Mouse (Mus musculus): ENCODE data around the gene Frat2. TPM values are rescaled to one million over a fixed set of nuclear protein-coding genes. Genes with fewer than 3 reads are reported as not detected.
A peak's percentile ranks its signal among the peaks of the same experiment; 100 is the strongest.

Frat2 gene
- polyA plus RNA-seq, 1 experiment from 2014 or later: 17.1 TPM

DNA sequence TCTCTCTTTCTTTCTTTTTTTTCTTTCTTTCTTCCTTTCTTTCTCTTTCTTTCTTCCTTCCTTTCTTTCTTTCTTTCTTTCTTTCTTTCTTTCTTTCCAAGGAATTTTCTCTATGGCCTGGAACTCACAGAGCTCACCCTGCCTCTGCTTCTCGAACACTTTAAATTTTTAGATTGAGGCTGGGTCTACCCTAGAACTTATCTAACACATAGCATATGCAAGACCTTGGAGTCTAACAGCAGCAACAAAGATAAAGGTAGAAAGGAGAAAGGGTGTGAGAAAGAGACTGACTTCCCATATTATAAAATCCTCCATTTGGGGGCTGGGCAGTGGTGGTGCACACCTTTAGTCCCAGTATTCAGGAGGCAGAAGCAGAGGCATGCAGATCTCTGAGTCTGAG is 25.3 kb downstream of the Frat2 start:
- CTCF ChIA-PET: no interaction called here
- no peak for TF ChIP-seq CTCF (IDR thresholded peaks at IDR 0.05)
- in situ Hi-C loops (cut with MboI; ENCODE audit: low pct_unique_long_range_greater_than_20kb): no loop called here
- ATAC-seq (no peak), DNase-seq (ENCODE audit: low read depth, low spot score) (no peak)
- POLR2A ChIA-PET: interaction anchor here (0.6 to 0.7 kb wide), 2 partner anchors 8 to 563 kb away, joined by 3 read pairs; no protein-coding TSS in a partner anchor
- H3K27me3 ChIP-seq: peaks cover 37% of the 10 kb centered on the region

DNA sequence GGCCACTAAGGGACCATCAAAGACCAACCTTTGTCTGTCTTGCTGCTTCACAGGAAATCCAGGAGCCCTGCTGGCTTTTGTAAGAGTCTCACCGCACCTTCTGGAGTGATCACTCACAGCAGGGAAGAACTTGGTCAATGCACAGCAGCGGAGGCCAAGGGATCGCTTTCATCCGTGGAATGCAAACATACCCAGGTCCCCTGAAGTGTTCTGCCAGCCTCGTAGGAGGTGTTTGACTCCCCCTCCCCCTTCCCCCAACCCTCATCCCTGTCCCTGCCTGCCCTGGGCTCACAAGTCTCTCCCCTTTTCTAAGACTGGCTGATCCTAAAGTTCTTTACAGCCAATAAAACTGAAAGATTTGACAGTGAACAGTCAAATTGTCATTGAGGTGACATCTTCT is 26.5 kb downstream of the Frat2 start:
- no peak for DNase-seq (ENCODE audit: low read depth, low spot score)
- in situ Hi-C loops (cut with MboI; ENCODE audit: low pct_unique_long_range_greater_than_20kb): no loop called here
- peaks cover 37% of the 10 kb centered on the region for H3K27me3 ChIP-seq
- CTCF ChIA-PET: no interaction called here
- ATAC-seq: no peak
- POLR2A ChIA-PET: interaction anchor here (0.5 kb wide), 1 partner anchor 8 kb away, joined by 3 read pairs; no protein-coding TSS in a partner anchor
- no peak for TF ChIP-seq CTCF (IDR thresholded peaks at IDR 0.05)

DNA sequence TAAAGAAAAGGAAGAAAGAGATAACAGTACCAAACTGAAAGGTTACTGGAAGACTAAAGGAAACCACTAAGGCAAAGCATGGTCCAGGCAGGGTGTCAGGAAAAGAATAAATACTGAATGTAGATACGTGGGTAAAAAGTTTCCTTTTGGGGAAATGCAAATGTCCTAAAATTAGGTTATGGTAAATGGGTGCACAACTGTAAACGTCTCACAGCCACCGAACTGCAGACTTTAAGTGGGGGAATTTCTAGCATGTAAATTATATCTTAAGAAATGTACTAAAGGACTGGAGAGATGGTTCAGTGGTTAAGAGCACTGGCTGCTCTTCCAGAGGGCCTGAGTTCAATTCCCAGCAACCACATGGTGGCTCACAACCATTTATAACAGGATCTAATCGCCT is 29.2 kb downstream of the Frat2 start:
- no peak for TF ChIP-seq CTCF (IDR thresholded peaks at IDR 0.05)
- CTCF ChIA-PET: no interaction called here
- DNase-seq (ENCODE audit: low read depth, low spot score) (no peak), ATAC-seq (no peak)
- POLR2A ChIA-PET: no interaction called here
- in situ Hi-C loops (cut with MboI; ENCODE audit: low pct_unique_long_range_greater_than_20kb): no loop called here
- peaks cover 28% of the 10 kb centered on the region for H3K27me3 ChIP-seq

DNA sequence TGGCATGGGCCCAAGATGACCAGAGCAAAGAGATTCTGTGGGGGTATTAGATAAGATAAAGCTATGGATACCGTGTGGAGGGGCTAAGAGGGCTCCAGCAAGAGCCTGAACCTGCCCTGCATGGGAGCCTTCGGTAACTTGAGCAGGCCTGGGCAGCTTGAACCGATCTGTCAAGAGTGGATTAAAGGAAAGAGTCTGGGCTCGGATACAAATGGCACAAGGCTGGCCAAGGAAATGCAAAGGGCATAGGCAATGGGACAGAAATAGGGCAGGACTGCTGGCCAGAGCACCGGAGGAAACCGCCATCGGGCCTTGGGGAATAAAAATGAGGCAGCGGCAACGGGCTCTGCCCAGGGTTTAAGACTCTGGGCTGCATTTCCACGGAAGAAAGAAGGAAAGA is 30.6 kb downstream of the Frat2 start:
- CTCF ChIA-PET: no interaction called here
- H3K27me3 ChIP-seq: peaks cover 23% of the 10 kb centered on the region
- in situ Hi-C loops (cut with MboI; ENCODE audit: low pct_unique_long_range_greater_than_20kb): no loop called here
- no peak for ATAC-seq
- POLR2A ChIA-PET: no interaction called here
- DNase-seq (ENCODE audit: low read depth, low spot score): no peak
- no peak for TF ChIP-seq CTCF (IDR thresholded peaks at IDR 0.05)

DNA sequence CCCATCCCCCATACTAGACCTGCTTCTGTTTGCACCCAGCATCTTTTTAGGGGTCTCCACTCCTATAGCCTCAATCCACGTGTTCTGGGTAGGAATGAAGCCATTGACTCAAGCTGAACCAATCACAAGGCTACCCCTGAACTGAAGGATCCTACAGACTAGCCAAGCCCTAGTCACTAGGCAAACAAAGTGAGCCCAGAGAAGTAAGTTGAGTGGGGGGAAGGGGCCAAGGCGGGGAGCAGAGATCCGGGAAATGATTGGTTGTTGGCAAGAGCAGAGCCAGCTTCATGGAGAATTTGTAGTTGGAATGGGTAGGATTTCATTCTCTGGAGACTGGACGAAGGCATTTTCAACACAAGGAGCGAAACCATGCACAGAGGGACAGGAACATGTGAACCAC is 31.0 kb downstream of the Frat2 start:
- CTCF ChIA-PET: no interaction called here
- POLR2A ChIA-PET: no interaction called here
- DNase-seq (ENCODE audit: low read depth, low spot score) (no peak), ATAC-seq (no peak)
- in situ Hi-C loops (cut with MboI; ENCODE audit: low pct_unique_long_range_greater_than_20kb): no loop called here
- TF ChIP-seq CTCF (IDR thresholded peaks at IDR 0.05): no peak
- peaks cover 22% of the 10 kb centered on the region for H3K27me3 ChIP-seq

DNA sequence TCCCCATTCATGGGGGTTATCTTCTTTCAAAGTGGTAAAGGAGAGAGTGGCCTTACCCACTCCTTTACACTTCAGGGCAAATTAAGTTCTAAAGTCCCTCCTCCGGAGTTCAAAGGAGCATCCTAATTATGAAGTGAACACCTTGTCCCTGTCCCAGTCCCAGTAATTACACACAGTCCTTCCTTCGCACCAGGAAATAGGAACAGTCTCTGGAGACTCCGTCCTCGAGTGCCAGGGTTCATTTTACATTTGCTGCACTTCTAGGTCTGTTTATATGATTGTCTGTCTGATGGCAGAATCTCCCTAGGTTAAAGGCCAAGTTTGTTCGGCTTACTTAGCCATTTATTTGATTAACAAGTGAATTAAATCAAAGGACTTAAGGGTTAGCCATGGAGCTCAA is 31.5 kb downstream of the Frat2 start:
- in situ Hi-C loops (cut with MboI; ENCODE audit: low pct_unique_long_range_greater_than_20kb): no loop called here
- ChIA-PET CTCF (no interaction called here), POLR2A (no interaction called here)
- DNase-seq (ENCODE audit: low read depth, low spot score) (no peak), ATAC-seq (no peak)
- H3K27me3 ChIP-seq: peaks cover 22% of the 10 kb centered on the region
- TF ChIP-seq CTCF (IDR thresholded peaks at IDR 0.05): no peak

DNA sequence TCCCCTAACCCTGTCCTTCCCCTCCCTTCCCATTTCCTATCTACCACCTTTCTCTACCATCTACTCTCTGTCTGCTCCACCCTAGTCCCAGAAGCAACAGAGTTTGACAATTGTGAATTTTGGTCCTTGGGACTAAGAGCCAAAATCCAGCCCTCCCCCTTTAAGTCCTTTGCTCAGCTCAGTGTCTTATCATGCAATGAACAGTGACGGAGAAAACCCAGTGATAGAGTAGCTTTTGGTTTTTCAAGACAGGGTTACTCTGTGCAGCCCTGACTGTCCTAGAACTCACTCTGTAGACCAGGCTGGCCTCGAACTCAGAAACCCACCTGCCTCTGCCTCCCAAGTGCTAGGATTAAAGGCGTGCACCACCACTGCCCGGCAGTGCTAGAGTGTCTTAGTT is 34.6 kb downstream of the Frat2 start:
- no peak for DNase-seq (ENCODE audit: low read depth, low spot score)
- ATAC-seq: no peak
- CTCF ChIA-PET: interaction anchor here (1.1 kb wide), 1 partner anchor 10 kb away, joined by 4 read pairs; no protein-coding TSS in a partner anchor
- peaks cover 12% of the 10 kb centered on the region for H3K27me3 ChIP-seq
- in situ Hi-C loops (cut with MboI; ENCODE audit: low pct_unique_long_range_greater_than_20kb): no loop called here
- TF ChIP-seq CTCF (IDR thresholded peaks at IDR 0.05): no peak
- POLR2A ChIA-PET: no interaction called here

DNA sequence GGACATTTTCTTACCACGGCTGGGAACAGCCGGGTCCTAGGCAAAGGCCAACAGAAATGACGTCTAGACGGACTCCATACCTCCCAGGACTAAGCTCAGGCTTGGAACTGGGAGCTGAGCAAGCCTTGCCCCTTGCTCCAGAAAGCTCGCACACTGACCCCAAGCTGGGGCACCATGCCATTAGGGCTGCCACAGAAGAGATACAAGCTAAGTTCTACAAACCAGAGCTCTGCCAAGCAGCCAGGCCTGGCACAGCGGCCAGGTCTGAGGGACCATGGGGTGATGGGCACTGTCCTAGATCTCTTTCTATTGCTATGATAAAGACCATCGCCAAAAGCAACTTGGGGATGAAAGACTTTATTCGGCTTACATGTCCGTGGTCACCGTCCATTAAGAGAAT is 35.4 kb downstream of the Frat2 start:
- TF ChIP-seq CTCF (IDR thresholded peaks at IDR 0.05): no peak
- H3K27me3 ChIP-seq: peaks cover 18% of the 10 kb centered on the region
- POLR2A ChIA-PET: no interaction called here
- DNase-seq (ENCODE audit: low read depth, low spot score) (no peak), ATAC-seq (no peak)
- CTCF ChIA-PET: interaction anchor here (1.1 kb wide), 1 partner anchor 9 kb away, joined by 4 read pairs; no protein-coding TSS in a partner anchor
- in situ Hi-C loops (cut with MboI; ENCODE audit: low pct_unique_long_range_greater_than_20kb): no loop called here

DNA sequence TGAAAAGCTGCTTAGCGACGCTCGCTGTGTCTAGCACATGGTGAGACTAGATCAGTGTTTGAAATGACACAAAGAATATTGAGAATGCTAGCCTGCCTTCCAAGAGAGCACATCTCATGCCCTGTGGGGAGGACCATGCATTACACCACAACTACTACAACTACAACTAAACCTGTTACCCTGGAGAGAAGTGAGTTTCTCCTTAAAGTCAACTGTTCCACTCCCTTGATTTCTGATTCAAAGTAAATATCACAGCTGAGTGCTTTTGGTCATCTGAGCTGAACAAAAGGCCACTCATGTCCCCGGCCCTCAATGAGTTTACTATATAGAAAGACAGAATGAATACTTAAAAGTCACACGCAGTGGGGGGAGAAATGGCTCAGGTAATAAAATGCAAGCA is 37.9 kb downstream of the Frat2 start:
- no peak for TF ChIP-seq CTCF (IDR thresholded peaks at IDR 0.05)
- ChIA-PET POLR2A (no interaction called here), CTCF (no interaction called here)
- DNase-seq (ENCODE audit: low read depth, low spot score): no peak
- no peak for ATAC-seq
- peaks cover 29% of the 10 kb centered on the region for H3K27me3 ChIP-seq
- in situ Hi-C loops (cut with MboI; ENCODE audit: low pct_unique_long_range_greater_than_20kb): no loop called here

DNA sequence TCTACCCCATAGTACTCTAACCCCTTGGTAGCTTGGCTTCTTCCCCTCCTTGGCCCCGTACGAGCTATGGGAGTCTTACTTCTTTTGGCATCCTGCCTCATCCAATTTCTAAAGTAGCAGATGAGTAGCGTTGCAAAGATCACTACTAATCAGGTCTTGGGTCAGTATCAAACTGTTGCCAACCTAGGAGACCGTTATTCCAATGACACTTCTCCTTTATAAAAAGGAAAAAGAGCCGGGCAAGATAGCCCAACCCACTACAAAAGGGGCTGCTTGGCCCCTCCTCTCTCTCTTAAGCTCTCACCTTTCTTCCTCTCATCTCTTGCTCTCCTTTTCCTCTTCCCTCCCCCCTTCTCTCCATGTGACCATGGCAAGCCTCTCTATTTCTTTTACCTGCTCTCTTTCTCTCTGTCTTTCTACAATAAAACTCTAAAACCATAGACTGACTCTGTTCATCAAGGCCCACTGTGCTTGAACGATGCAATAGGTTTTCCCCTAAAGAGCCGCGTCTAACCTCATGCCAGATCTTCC is 39.8 kb downstream of the Frat2 start:
- DNase-seq (ENCODE audit: low read depth, low spot score) (no peak), ATAC-seq (no peak)
- POLR2A ChIA-PET: no interaction called here
- in situ Hi-C loops (cut with MboI; ENCODE audit: low pct_unique_long_range_greater_than_20kb): no loop called here
- CTCF ChIA-PET: no interaction called here
- peaks cover 29% of the 10 kb centered on the region for H3K27me3 ChIP-seq
- no peak for TF ChIP-seq CTCF (IDR thresholded peaks at IDR 0.05)

DNA sequence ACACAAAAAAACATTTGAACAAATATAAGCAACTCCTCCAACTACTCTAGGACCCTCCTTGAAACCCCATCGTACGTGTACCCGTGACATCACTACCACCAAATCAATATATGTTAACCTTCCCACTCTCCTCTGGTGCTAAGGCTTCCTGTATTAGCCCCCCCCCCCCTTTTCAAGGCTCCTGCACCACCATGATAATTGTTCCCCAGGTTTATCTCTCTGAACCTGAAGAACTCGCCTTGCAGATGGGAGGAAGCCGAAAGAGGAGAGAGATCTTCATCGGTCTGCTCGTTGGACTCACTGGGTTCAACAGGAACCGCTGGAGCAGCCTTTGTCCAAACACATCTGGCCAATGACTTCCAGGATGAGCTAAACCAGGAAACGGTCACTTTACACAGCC is 40.4 kb downstream of the Frat2 start:
- DNase-seq (ENCODE audit: low read depth, low spot score): no peak
- H3K27me3 ChIP-seq: peaks cover 22% of the 10 kb centered on the region
- POLR2A ChIA-PET: no interaction called here
- in situ Hi-C loops (cut with MboI; ENCODE audit: low pct_unique_long_range_greater_than_20kb): no loop called here
- ATAC-seq: no peak
- TF ChIP-seq CTCF (IDR thresholded peaks at IDR 0.05): no peak
- CTCF ChIA-PET: no interaction called here

DNA sequence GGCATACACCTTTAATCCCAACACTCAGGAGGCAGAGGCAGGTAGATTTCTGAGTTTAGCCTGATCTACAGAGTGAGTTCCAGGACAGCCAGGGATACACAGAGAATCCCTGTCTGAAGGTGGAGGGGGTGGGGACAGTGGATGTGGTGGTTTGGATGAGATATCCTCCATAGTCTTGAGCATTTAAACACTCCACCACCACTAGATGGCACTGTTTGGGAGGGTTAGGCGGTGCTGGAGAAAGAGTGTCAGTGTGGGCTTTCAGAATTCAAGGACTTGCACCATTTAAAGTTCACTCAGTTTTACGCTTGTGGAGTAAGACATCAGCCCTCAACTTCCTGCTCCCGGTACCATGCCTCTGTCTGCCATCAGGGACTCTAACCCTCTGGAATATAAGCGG is 42.1 kb downstream of the Frat2 start:
- in situ Hi-C loops (cut with MboI; ENCODE audit: low pct_unique_long_range_greater_than_20kb): no loop called here
- peaks cover 19% of the 10 kb centered on the region for H3K27me3 ChIP-seq
- TF ChIP-seq CTCF (IDR thresholded peaks at IDR 0.05): peak; percentile 51
- CTCF ChIA-PET: no interaction called here
- ATAC-seq (no peak), DNase-seq (ENCODE audit: low read depth, low spot score) (no peak)
- POLR2A ChIA-PET: no interaction called here

All from Patski (cell line).